Comparison of ENCODE assay signal across 23 mouse cellular contexts in the genomic region with DNA sequence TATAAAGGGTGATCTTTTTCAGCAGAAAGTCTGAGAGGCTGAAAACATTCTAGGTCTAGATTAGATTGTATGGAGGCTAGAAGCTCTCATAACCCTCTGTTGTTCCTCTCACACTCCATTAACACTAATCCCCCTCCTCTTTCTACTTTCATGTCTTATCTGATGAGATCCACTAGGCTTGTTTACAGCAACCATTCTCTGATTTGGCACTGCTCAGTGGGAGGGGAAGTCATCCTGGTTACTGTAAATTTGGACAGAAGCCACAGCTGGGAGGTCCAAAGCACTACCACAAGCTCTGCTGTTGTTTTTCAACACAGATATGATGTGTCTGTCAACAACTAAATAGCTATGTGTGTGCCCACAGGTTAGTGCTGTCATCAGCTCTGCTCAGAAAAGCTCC.
"Had no signal": no experiment of that assay in that cellular context is flagged by ENCODE, and none has a peak within 500 bp of the region (broad histone marks: within the 10 kb centered on the region; RNA-seq: fewer than 3 reads in every experiment).

No protein-coding gene starts in this region.

- H3K4me2 ChIP-seq: heart, embryonic 11.5 days; heart, embryonic 13.5 days; heart, embryonic 15.5 days; hindbrain, embryonic 13.5 days; hindbrain, embryonic 15.5 days; limb, embryonic 13.5 days; limb, embryonic 15.5 days had no signal

- ATAC-seq: forebrain, postnatal 0 days; hindbrain, postnatal 0 days; intestine, embryonic 16.5 days had no signal

- H3K27me3 ChIP-seq: hindbrain, embryonic 15.5 days had no signal

- H3K27ac ChIP-seq: heart, adult 2 months; heart, embryonic 13.5 days; heart, embryonic 15.5 days; hindbrain, embryonic 13.5 days; hindbrain, embryonic 15.5 days; hindbrain, postnatal 0 days; limb, embryonic 13.5 days; limb, embryonic 15.5 days had no signal

- H3K4me3 ChIP-seq: heart, adult 2 months; heart, embryonic 13.5 days; heart, embryonic 15.5 days; hindbrain, embryonic 13.5 days; hindbrain, embryonic 15.5 days; limb, embryonic 13.5 days; limb, embryonic 15.5 days had no signal

- H3K36me3 ChIP-seq: heart, embryonic 13.5 days; heart, embryonic 15.5 days; hindbrain, embryonic 13.5 days; hindbrain, embryonic 15.5 days; limb, embryonic 13.5 days; limb, embryonic 15.5 days had no signal

- H3K9me3 ChIP-seq: heart, embryonic 15.5 days; hindbrain, embryonic 15.5 days; limb, embryonic 15.5 days had no signal

- DNase-seq: forebrain, postnatal 0 days; gastrocnemius, postnatal 14 days; gastrocnemius, postnatal 36 days; heart, adult 11 months; heart, adult 2 months; heart, postnatal 14 days; heart, postnatal 36 days; kidney, adult 11 months; kidney, adult 8-10 months; kidney, postnatal 10 days; kidney, postnatal 25 days; layer of hippocampus, adult 9-11 months; layer of hippocampus, postnatal 36 days; left cerebral cortex, postnatal 4 days had no signal

- H3K9ac ChIP-seq: forebrain, postnatal 0 days; heart, embryonic 13.5 days; heart, embryonic 15.5 days; hindbrain, embryonic 13.5 days; hindbrain, embryonic 15.5 days; limb, embryonic 13.5 days; limb, embryonic 15.5 days had no signal
